Mouse (Mus musculus) liver, embryonic 13.5 days (tissue): ENCODE data around the gene Cep128. TPM values are rescaled to one million over a fixed set of nuclear protein-coding genes. Genes with fewer than 3 reads are reported as not detected.

Experiments used
- ATAC-seq: fragments of 200-750 bp; cut with Nextera tagmentation; 2 replicates; pipeline ENCODE4 v1.8.0; 2017; ENCODE audit warnings: low read depth, mild to moderate bottlenecking, moderate number of reproducible peaks, moderate library complexity
- DNase-seq: peaks from one replicate; pipeline ENCODE4 v3.0.0; 2022
- H3K27ac ChIP-seq: fragments of 300-500 bp; sonication (generic); 2 replicates; pipeline ENCODE4 v1.5.1; 2015; ENCODE audit warnings: moderate library complexity, mild to moderate bottlenecking, inconsistent platforms
- H3K27me3 ChIP-seq: fragments of 300-500 bp; sonication (generic); 2 replicates; pipeline ENCODE4 v1.6.1; 2015; ENCODE audit warnings: mild to moderate bottlenecking, inconsistent platforms
- H3K36me3 ChIP-seq: fragments of 300-500 bp; sonication (generic); 2 replicates; pipeline ENCODE4 v1.6.1; 2015; ENCODE audit warnings: mild to moderate bottlenecking, inconsistent platforms
- H3K4me1 ChIP-seq: fragments of 300-500 bp; sonication (generic); replicated peaks from 2 replicates; pipeline ENCODE4 v1.6.1; 2015; ENCODE audit warnings: inconsistent platforms
- H3K4me2 ChIP-seq: fragments of 300-500 bp; sonication (generic); 2 replicates; pipeline ENCODE4 v1.6.1; 2015; ENCODE audit warnings: inconsistent platforms, mild to moderate bottlenecking, moderate library complexity
- H3K4me3 ChIP-seq: fragments of 300-500 bp; sonication (generic); replicated peaks from 2 replicates; pipeline ENCODE4 v1.5.1; 2015; ENCODE audit warnings: mild to moderate bottlenecking, inconsistent platforms
- H3K9ac ChIP-seq: fragments of 300-500 bp; sonication (generic); 2 replicates; pipeline ENCODE4 v1.6.1; 2015; ENCODE audit warnings: mild to moderate bottlenecking, inconsistent platforms
- H3K9me3 ChIP-seq: fragments of 300-500 bp; sonication (generic); replicated peaks from 2 replicates; pipeline ENCODE4 v1.6.1; 2016; ENCODE audit warnings: inconsistent platforms
- WGBS: fragments of 180-500 bp; shearing (Covaris S2); methylation state at CpG from one replicate; pipeline ENCODE4 v1.1.7; 2015; ENCODE audit not compliant: insufficient replicate concordance; 5-methylcytosine and 5-hydroxymethylcytosine counted together
- polyA plus RNA-seq: library from polyadenylated mRNA; unstranded; fragments of >200 nt; fragmentation: Nextera tagmentation; extraction: Ambion mirVana; gene quantifications from 2 replicates; pipeline ENCODE4 v1.2.1, GENCODE M21; 2015

The Cep128 gene
- polyA plus RNA-seq, 1 experiment from 2014 or later: 9.0 TPM

DNA sequence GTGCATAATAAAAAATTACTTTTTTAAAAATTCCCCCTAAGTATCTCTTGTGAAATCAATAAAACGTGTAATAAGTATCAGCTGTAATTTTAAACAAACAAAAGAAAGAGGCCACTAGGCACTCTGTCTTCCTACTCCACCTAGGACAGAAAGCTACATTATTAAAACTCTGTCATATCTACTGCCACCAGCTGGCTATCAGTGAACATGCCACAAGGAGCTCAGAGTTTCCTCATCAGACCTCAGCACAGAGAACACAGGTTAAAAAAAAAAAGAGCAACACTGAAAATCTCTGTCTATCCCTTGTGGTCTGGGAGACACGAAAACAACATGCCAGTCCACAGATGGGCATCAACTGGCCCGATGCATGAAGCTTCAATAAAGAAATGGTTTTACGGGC lies 295.9 kb downstream of the Cep128 start:
- WGBS: 66% methylated on average over 4 of the region's 4 CpGs
- Histone ChIP-seq H3K36me3 (no peaks in the 10 kb centered on the region), H3K27me3 (no peaks in the 10 kb centered on the region), H3K4me1 (no peaks in the 10 kb centered on the region), H3K4me3 (no peak overlapping the region), H3K9me3 (no peaks in the 10 kb centered on the region), H3K4me2 (no peak overlapping the region), H3K9ac (no peak overlapping the region), H3K27ac (no peak overlapping the region)
- DNase-seq (no peak), ATAC-seq (no peak)

DNA sequence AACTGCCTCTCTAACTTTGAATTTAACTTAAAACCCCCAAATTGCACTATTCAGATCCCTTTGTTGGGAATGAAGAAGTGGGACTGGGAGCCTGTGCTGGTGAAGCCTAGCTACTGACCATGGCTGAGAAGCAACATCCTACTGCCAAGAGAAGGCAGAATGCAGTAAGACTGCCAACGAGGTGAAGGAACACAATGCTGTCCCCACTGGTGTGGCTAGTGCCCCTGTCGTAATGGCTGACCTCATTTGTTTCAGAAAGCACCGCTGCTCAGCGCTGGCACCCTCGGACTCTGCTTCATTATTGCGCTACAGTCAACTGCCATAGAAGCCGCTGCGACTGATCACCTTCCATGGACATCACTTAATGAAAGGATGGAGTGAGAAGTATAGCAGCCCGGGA lies 298.2 kb downstream of the Cep128 start:
- 82% methylated on average over 9 of the region's 9 CpGs for WGBS

DNA sequence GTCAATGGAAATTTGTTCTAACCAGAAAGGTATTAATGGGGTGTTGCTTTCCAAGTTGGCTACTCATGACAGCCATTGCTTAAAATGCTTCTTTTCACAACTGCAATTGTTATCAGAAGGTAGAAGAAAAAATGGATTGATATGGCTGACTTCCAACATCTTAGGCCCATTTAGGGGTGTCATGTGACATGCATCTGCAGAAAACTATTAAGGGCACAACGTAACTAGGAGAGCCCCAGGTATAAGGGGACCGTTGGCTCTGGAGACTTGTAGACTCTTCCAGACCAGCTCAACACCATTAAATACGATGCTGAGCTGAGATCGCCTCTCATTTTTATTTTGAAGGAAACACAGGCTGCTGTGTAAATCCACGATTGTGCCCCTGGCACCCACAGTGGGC lies 308.6 kb downstream of the Cep128 start:
- no peaks in the 10 kb centered on the region for H3K9me3 ChIP-seq
- ATAC-seq (no peak), DNase-seq (no peak)
- H3K9ac ChIP-seq: no peak overlapping the region
- WGBS: 79% methylated on average over 5 of the region's 5 CpGs
- no peak overlapping the region for H3K4me3 ChIP-seq
- no peaks in the 10 kb centered on the region for H3K27me3 ChIP-seq
- H3K4me1 ChIP-seq: no peaks in the 10 kb centered on the region
- H3K4me2 ChIP-seq: no peak overlapping the region
- no peak overlapping the region for H3K27ac ChIP-seq
- 0 out of 2 replicates have a peak, but pooled peaks cover 3% of the 10 kb centered on the region for H3K36me3 ChIP-seq

More for the DNA sequence above, 298.2 kb downstream of the Cep128 start:
- DNase-seq (no peak), ATAC-seq (no peak)
- H3K9ac ChIP-seq: no peak overlapping the region
- H3K4me2 ChIP-seq: no peak overlapping the region
- H3K36me3 ChIP-seq: no peaks in the 10 kb centered on the region
- H3K9me3 ChIP-seq: no peaks in the 10 kb centered on the region
- H3K27ac ChIP-seq: no peak overlapping the region
- H3K4me3 ChIP-seq: no peak overlapping the region
- no peaks in the 10 kb centered on the region for H3K27me3 ChIP-seq
- no peaks in the 10 kb centered on the region for H3K4me1 ChIP-seq

DNA sequence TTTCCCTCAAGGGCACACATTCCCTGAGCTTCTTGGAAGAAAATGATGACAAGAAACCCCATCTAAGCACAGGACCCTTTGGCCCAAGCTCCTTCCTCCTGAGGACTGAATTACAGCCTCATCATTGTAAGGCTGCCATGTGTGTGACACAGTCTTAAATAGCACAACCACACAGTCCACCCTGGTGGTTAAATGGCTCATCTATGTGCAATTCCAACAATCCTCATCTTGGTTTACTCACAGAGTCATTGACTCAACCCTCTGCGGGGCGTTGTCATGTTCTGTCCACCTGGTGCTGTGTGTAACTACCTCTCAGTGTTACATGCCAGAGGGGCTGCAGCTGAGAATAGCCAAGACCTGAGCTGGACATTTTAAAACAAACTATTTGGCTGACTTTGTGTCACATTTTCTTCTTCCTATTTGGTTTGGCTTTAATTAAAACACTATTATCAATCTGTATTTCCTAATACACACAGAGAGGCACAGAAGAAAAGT lies 313.6 kb downstream of the Cep128 start:
- Histone ChIP-seq H3K27ac (no peak overlapping the region), H3K36me3 (no peaks in the 10 kb centered on the region), H3K27me3 (no peaks in the 10 kb centered on the region), H3K4me1 (no peaks in the 10 kb centered on the region), H3K9ac (no peak overlapping the region), H3K4me2 (no peak overlapping the region), H3K9me3 (no peaks in the 10 kb centered on the region), H3K4me3 (no peak overlapping the region)
- DNase-seq (no peak), ATAC-seq (no peak)
- 88% methylated on average over 2 of the region's 2 CpGs for WGBS

DNA sequence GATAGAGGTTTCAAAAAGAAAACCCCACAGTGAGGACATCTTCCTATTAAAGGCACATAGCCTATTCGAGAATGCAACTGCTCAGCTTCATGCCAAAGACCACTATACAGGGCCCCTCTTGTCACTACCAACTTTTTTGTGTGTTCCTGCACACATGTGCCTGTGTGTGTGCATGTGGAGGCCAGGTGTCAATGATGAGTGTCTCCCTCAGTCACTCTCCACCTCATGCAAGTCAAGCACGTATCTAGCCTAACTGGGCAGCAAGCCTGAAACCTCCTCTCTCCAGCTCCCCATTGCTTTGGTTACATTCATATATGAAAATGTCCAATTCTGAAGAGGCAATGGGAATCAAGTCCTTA lies 317.1 kb downstream of the Cep128 start:
- no peak for ATAC-seq
- DNase-seq: no peak
- H3K4me2 ChIP-seq: no peak overlapping the region
- H3K27ac ChIP-seq: no peak overlapping the region
- H3K9ac ChIP-seq: no peak overlapping the region
- no peaks in the 10 kb centered on the region for H3K36me3 ChIP-seq
- H3K4me3 ChIP-seq: no peak overlapping the region
- WGBS: 91% methylated on average over 2 of the region's 2 CpGs
- H3K9me3 ChIP-seq: no peaks in the 10 kb centered on the region
- H3K4me1 ChIP-seq: no peaks in the 10 kb centered on the region
- no peaks in the 10 kb centered on the region for H3K27me3 ChIP-seq

DNA sequence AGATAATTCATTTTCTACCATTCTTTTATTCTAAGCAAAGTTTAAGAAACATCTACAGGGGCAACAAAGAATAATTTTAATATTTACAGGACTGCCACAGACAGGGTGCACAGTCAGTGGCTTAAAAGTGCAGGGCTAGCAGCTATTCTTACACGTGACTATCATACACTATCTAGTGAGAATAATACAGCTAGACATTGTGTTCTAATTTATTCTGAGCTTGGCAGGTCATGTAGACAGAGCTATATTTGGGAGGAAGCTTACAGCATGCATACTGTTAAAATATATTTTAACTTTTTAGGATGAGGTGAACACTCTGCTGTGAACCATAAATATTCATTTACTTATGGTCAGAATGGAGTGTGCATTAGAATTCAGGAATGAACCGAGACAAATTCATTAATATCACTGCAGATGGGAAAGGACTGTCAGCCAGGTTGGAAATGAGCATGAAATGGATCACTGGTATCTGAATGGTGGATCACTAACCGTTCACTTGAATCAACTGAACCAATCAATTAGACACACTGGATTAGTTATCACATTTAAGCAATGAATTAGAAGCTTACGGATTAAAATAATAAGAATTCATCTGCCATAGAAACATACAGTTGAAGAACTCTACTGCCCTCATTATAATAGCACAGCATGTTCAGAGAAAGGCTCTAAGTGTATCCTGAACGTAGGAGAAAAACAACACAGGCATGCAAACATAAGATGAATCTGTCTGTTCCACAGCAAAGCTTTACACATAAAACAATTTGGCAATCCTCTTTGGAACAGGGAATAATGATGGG lies 317.7 kb downstream of the Cep128 start:
- 69% methylated on average over 5 of the region's 5 CpGs for WGBS
- no peak overlapping the region for H3K9ac ChIP-seq
- no peaks in the 10 kb centered on the region for H3K4me1 ChIP-seq
- DNase-seq (no peak), ATAC-seq (no peak)
- H3K36me3 ChIP-seq: no peaks in the 10 kb centered on the region
- no peaks in the 10 kb centered on the region for H3K27me3 ChIP-seq
- no peak overlapping the region for H3K27ac ChIP-seq
- H3K4me3 ChIP-seq: no peak overlapping the region
- no peaks in the 10 kb centered on the region for H3K9me3 ChIP-seq
- no peak overlapping the region for H3K4me2 ChIP-seq

DNA sequence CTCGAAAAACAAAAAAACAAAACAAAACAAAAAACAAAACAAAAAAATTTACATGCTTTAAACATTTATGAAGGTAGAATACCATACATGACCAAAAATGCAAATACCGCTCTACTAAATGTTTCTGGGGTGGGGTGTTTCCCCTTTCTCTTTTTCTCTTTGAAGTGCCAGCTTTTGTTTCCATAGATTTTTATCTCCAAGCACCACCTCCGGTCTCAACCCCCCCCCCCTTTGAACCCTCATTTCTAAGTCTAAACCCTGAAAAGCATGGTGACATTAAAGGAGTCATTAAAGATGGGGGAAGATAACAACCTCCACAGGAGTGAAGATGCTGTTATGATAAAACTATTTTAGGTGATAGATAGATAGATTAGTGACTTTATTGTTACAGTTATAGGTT lies 318.8 kb downstream of the Cep128 start:
- Histone ChIP-seq H3K4me2 (no peak overlapping the region), H3K9ac (no peak overlapping the region), H3K4me3 (no peak overlapping the region), H3K9me3 (no peaks in the 10 kb centered on the region), H3K27ac (no peak overlapping the region), H3K36me3 (no peaks in the 10 kb centered on the region), H3K4me1 (no peaks in the 10 kb centered on the region), H3K27me3 (no peaks in the 10 kb centered on the region)
- 77% methylated on average over 3 of the region's 3 CpGs for WGBS
- DNase-seq (no peak), ATAC-seq (no peak)

GRCm38 (mm10) chr12:91064368-91064999 lies 319.7 kb downstream of the Cep128 start:
- Histone ChIP-seq H3K4me2 (no peak overlapping the region), H3K27me3 (no peaks in the 10 kb centered on the region), H3K36me3 (no peaks in the 10 kb centered on the region), H3K4me3 (no peak overlapping the region), H3K27ac (no peak overlapping the region), H3K4me1 (no peaks in the 10 kb centered on the region), H3K9me3 (no peaks in the 10 kb centered on the region), H3K9ac (no peak overlapping the region)
- ATAC-seq (no peak), DNase-seq (no peak)

- Histone ChIP-seq H3K4me2 (no peak overlapping the region), H3K9me3 (no peaks in the 10 kb centered on the region), H3K27me3 (no peaks in the 10 kb centered on the region), H3K36me3 (no peaks in the 10 kb centered on the region), H3K4me3 (no peak overlapping the region), H3K27ac (no peak overlapping the region), H3K4me1 (no peaks in the 10 kb centered on the region), H3K9ac (no peak overlapping the region)
- no peak for ATAC-seq
- no peak for DNase-seq
- WGBS: 87% methylated on average over 4 of the region's 4 CpGs
Observed at GRCm38 (mm10) chr12:91063337-91064015, 320.7 kb downstream of the Cep128 start.

- no peaks in the 10 kb centered on the region for H3K27me3 ChIP-seq
- no peak for ATAC-seq
Observed at GRCm38 (mm10) chr12:91062681-91063080, 321.5 kb downstream of the Cep128 start.

DNA sequence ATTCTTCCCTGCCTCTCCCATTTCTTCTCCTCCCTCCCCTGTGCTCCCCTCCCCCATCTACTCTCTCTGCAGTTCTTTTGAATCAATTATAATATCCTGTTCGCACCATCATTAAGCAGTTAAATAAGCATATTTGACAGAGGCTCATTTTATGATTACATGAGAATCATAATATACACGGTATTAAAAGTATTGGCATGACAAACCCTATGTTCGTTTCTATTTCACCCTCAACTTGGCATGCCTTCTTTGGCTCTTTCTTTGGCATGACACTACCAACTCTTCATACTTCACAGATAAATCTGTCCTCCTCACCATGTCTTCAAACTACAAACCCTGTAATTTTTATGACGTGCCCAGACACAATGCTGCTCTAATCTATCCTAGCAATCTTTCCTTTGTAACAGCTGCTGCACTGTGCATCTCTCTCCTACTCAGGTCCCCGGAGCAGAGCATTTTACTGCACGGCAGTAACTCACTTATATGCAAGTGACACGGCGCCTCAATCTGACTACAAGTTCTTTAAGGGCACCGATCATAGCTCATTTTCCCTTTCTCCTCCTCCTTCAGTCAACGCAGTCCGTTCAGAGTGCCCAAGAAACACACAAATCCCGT lies 324.4 kb downstream of the Cep128 start:
- no peak for DNase-seq
- H3K36me3 ChIP-seq: no peaks in the 10 kb centered on the region
- H3K9me3 ChIP-seq: no peaks in the 10 kb centered on the region
- no peak overlapping the region for H3K4me2 ChIP-seq
- H3K27ac ChIP-seq: no peak overlapping the region
- no peak overlapping the region for H3K4me3 ChIP-seq
- no peak overlapping the region for H3K9ac ChIP-seq
- WGBS: 86% methylated on average over 12 of the region's 12 CpGs
- ATAC-seq: no peak
- no peaks in the 10 kb centered on the region for H3K4me1 ChIP-seq
- no peaks in the 10 kb centered on the region for H3K27me3 ChIP-seq

More at GRCm38 (mm10) chr12:91062681-91063080, 321.5 kb downstream of the Cep128 start:
- Histone ChIP-seq H3K27ac (no peak overlapping the region), H3K4me2 (no peak overlapping the region), H3K36me3 (no peaks in the 10 kb centered on the region), H3K9me3 (no peaks in the 10 kb centered on the region), H3K4me3 (no peak overlapping the region), H3K4me1 (no peaks in the 10 kb centered on the region), H3K9ac (no peak overlapping the region)
- no peak for DNase-seq
- 82% methylated on average over 4 of the region's 4 CpGs for WGBS
